Mouse (Mus musculus) limb, embryonic 14.5 days (tissue): ENCODE measurements around the gene Tbx3. TPM values are rescaled to one million over a fixed set of nuclear protein-coding genes. Genes with fewer than 3 reads are reported as not detected.
A peak's percentile ranks its signal among the peaks of the same experiment; 100 is the strongest.

Experiments used
- ATAC-seq: fragments of 200-750 bp; cut with Nextera tagmentation; 2 replicates; pipeline ENCODE4 v1.8.0; 2017; ENCODE audit warnings: low read depth, moderate number of reproducible peaks, moderate TSS enrichment; ENCODE audit not compliant: low FRiP score
- DNase-seq: peaks from one replicate; pipeline ENCODE4 v3.0.0-alpha.2; 2015; ENCODE audit warnings: low spot score
- H3K27ac ChIP-seq: fragments of 300-500 bp; sonication (generic); replicated peaks from 2 replicates; pipeline ENCODE4 v1.5.1; 2014; ENCODE audit warnings: low read depth, mild to moderate bottlenecking, low read length, moderate library complexity, mixed read lengths
- H3K27me3 ChIP-seq: fragments of 300-500 bp; sonication (generic); 2 replicates; pipeline ENCODE4 v1.6.1; 2014; ENCODE audit warnings: low read length, mixed read lengths; ENCODE audit not compliant: control insufficient read depth, insufficient read depth
- H3K36me3 ChIP-seq: fragments of 300-500 bp; sonication (generic); 2 replicates; pipeline ENCODE4 v1.6.1; 2014; ENCODE audit warnings: mild to moderate bottlenecking, low read length, moderate library complexity, mixed read lengths; ENCODE audit not compliant: control insufficient read depth, insufficient read depth
- H3K4me1 ChIP-seq: fragments of 300-500 bp; sonication (generic); 2 replicates; pipeline ENCODE4 v1.6.1; 2014; ENCODE audit warnings: antibody characterized with exemption, low read length, mixed read lengths; ENCODE audit not compliant: control insufficient read depth, insufficient read depth
- H3K4me2 ChIP-seq: fragments of 300-500 bp; sonication (generic); replicated peaks from 2 replicates; pipeline ENCODE4 v1.6.1; 2014; ENCODE audit warnings: low read depth, mild to moderate bottlenecking, low read length, moderate library complexity; ENCODE audit not compliant: severe bottlenecking
- H3K4me3 ChIP-seq: fragments of 300-500 bp; sonication (generic); replicated peaks from 2 replicates; pipeline ENCODE4 v1.5.1; 2014; ENCODE audit warnings: low read length
- H3K9ac ChIP-seq: fragments of 300-500 bp; sonication (generic); 2 replicates; pipeline ENCODE4 v1.6.1; 2014; ENCODE audit warnings: mild to moderate bottlenecking, low read depth, low read length, moderate library complexity; ENCODE audit not compliant: severe bottlenecking
- H3K9me3 ChIP-seq: fragments of 300-500 bp; sonication (generic); 2 replicates; pipeline ENCODE4 v1.6.1; 2016; ENCODE audit warnings: low read length; ENCODE audit not compliant: control insufficient read depth
- POLR2A ChIP-seq: fragments of 200-500 bp; IDR thresholded peaks from 2 replicates; pipeline ENCODE4 v1.8.0; 2012; ENCODE audit warnings: inconsistent platforms, mild to moderate bottlenecking, moderate library complexity, borderline replicate concordance; ENCODE audit not compliant: insufficient read depth, insufficient read length; ENCODE audit errors: extremely low read depth
- WGBS: fragments of 180-500 bp; shearing (Covaris S2); extraction: QIAGEN DNeasy Blood & Tissue Kit; methylation state at CpG from one replicate; pipeline ENCODE4 v1.1.7; 2014; 5-methylcytosine and 5-hydroxymethylcytosine counted together
- polyA plus RNA-seq, 2 experiments: library from polyadenylated mRNA; depleted of rRNA in 1 of 2; stranded (reverse) in 1 of 2; unstranded in 1 of 2; fragments of >200 nt; fragmentation: Nextera tagmentation in 1 of 2; extraction: Ambion mirVana in 1 of 2; gene quantifications; 2 replicates each; pipeline versions ENCODE4 v1.2.1 to v1.2.3; 2012 to 2014

Tbx3 gene
- polyA plus RNA-seq, 2 experiments = 18.6 to 23.9 TPM

- H3K4me3 ChIP-seq = peak overlapping the region; percentile 18
- WGBS = 2% methylated on average over 17 of the region's 17 CpGs
- H3K27ac ChIP-seq = no peak overlapping the region
- peak overlapping the region; percentile 29 for H3K4me2 ChIP-seq
- H3K4me1 ChIP-seq = no peaks in the 10 kb centered on the region
- no peaks in the 10 kb centered on the region for H3K36me3 ChIP-seq
- no peak for TF ChIP-seq POLR2A
- peaks cover 33% of the 10 kb centered on the region for H3K27me3 ChIP-seq
- 0 out of 2 replicates have a peak overlapping the region, but pooled peaks have one; percentile 12 for H3K9ac ChIP-seq
- no peaks in the 10 kb centered on the region for H3K9me3 ChIP-seq
- DNase-seq = no peak
- ATAC-seq = no peak
These were observed 36.0 kb downstream of the Tbx3 start for GRCm38 (mm10) chr5:119706467-119706866.

- Histone ChIP-seq H3K9me3 (no peaks in the 10 kb centered on the region), H3K9ac (no peak overlapping the region), H3K27me3 (peaks cover 41% of the 10 kb centered on the region), H3K27ac (no peak overlapping the region), H3K36me3 (no peaks in the 10 kb centered on the region), H3K4me1 (no peaks in the 10 kb centered on the region), H3K4me3 (no peak overlapping the region), H3K4me2 (no peak overlapping the region)
- 86% methylated on average over 14 of the region's 14 CpGs for WGBS
- DNase-seq (no peak), ATAC-seq (no peak)
- no peak for TF ChIP-seq POLR2A
These were observed 38.5 kb downstream of the Tbx3 start for GRCm38 (mm10) chr5:119708850-119709585.

- no peak for ATAC-seq
- no peak overlapping the region for H3K27ac ChIP-seq
- H3K9ac ChIP-seq = no peak overlapping the region
- H3K4me3 ChIP-seq = no peak overlapping the region
- no peaks in the 10 kb centered on the region for H3K4me1 ChIP-seq
- H3K9me3 ChIP-seq = no peaks in the 10 kb centered on the region
- no peak for DNase-seq
- no peak for TF ChIP-seq POLR2A
- H3K4me2 ChIP-seq = no peak overlapping the region
- 18% methylated on average over 18 of the region's 18 CpGs for WGBS
- H3K27me3 ChIP-seq = peaks cover 41% of the 10 kb centered on the region
- no peaks in the 10 kb centered on the region for H3K36me3 ChIP-seq
These were observed 39.5 kb downstream of the Tbx3 start for GRCm38 (mm10) chr5:119709826-119710559.

- ATAC-seq (no peak), DNase-seq (no peak)
- Histone ChIP-seq H3K4me3 (no peak overlapping the region), H3K27me3 (peaks cover 35% of the 10 kb centered on the region), H3K4me1 (no peaks in the 10 kb centered on the region), H3K36me3 (no peaks in the 10 kb centered on the region), H3K4me2 (no peak overlapping the region), H3K9me3 (no peaks in the 10 kb centered on the region), H3K9ac (no peak overlapping the region), H3K27ac (no peak overlapping the region)
- TF ChIP-seq POLR2A = no peak
- 35% methylated on average over 7 of the region's 7 CpGs for WGBS
These were observed 40.3 kb downstream of the Tbx3 start for GRCm38 (mm10) chr5:119710756-119711155.

GRCm38 (mm10) chr5:119711626-119712025 lies 41.2 kb downstream of the Tbx3 start:
- Histone ChIP-seq H3K27me3 (peaks cover 26% of the 10 kb centered on the region), H3K4me3 (no peak overlapping the region), H3K9me3 (no peaks in the 10 kb centered on the region), H3K4me1 (no peaks in the 10 kb centered on the region), H3K36me3 (no peaks in the 10 kb centered on the region), H3K4me2 (no peak overlapping the region), H3K27ac (no peak overlapping the region), H3K9ac (no peak overlapping the region)
- DNase-seq (no peak), ATAC-seq (no peak)
- 84% methylated on average over 5 of the region's 5 CpGs for WGBS
- TF ChIP-seq POLR2A = no peak
